In the genomic region with DNA sequence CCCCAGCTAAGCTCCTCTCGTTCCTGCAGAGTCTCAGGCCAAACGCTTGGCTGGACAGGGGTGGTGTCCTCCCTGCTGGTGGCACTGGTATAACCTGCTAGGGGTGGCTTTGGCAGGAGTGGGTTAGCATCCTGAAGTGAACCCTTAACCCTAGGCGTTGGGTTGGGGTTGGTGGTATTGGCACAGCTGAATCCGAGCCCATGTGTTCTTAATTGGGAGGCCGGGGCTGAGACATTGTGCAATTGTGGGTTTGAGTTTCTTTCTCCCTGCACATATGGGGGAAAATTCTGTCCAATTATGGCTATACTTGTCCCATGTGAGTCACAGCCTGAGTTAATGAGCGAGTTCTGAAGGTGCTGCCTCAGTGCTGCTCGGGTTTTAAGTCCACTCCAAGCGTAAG, we compare ENCODE assay signal across 12 mouse cellular contexts. TPM values are rescaled to one million over a fixed set of nuclear protein-coding genes. Genes with fewer than 3 reads are reported as not detected.
A peak's percentile ranks its signal among the peaks of the same experiment; 100 is the strongest.
DNase-seq lines count a peak whose midpoint lies in the region; ATAC-seq and TF ChIP-seq lines count a peak whose summit lies in the region.
"Had no signal": no experiment of that assay in that cellular context is flagged by ENCODE, and none has a peak within 500 bp of the region (broad histone marks: within the 10 kb centered on the region; RNA-seq: fewer than 3 reads in every experiment).

No protein-coding gene starts in this region.

- H3K4me1 ChIP-seq in forebrain, embryonic 16.5 days (replicated peaks; ENCODE audit: control insufficient read depth, insufficient read depth, low read length), result peaks cover 53% of the 10 kb centered on the region
- peaks cover 22% of the 10 kb centered on the region for H3K4me1 ChIP-seq in forebrain, postnatal 0 days (ENCODE audit: insufficient read depth)
- H3K4me1 ChIP-seq in embryonic facial prominence, embryonic 13.5 days, result peaks cover 84% of the 10 kb centered on the region
- peaks cover 65% of the 10 kb centered on the region for H3K4me1 ChIP-seq in heart, embryonic 11.5 days (ENCODE audit: control insufficient read depth, insufficient read depth, low read length)
- H3K4me1 ChIP-seq in hindbrain, embryonic 14.5 days (replicated peaks; ENCODE audit: control insufficient read depth, insufficient read depth, low read length), result peaks cover 32% of the 10 kb centered on the region

- no peak overlapping the region for H3ac ChIP-seq in C2C12 (ENCODE audit: control insufficient read depth, insufficient read length, low read depth)

- H3K36me3 ChIP-seq in forebrain, embryonic 16.5 days (ENCODE audit: control insufficient read depth, insufficient read depth), result no peaks in the 10 kb centered on the region
- H3K36me3 ChIP-seq in forebrain, postnatal 0 days (ENCODE audit: insufficient read depth), result no peaks in the 10 kb centered on the region
- no peaks in the 10 kb centered on the region for H3K36me3 ChIP-seq in C2C12 (ENCODE audit: control insufficient read depth, insufficient read depth)
- H3K36me3 ChIP-seq in embryonic facial prominence, embryonic 13.5 days, result no peaks in the 10 kb centered on the region
- H3K36me3 ChIP-seq in heart, embryonic 11.5 days (ENCODE audit: control insufficient read depth, insufficient read depth, low read length), result no peaks in the 10 kb centered on the region
- H3K36me3 ChIP-seq in hindbrain, embryonic 14.5 days (replicated peaks; ENCODE audit: control insufficient read depth, insufficient read depth), result no peaks in the 10 kb centered on the region
- H3K36me3 ChIP-seq: hindbrain, embryonic 10.5 days; liver, embryonic 12.5 days had no signal

- no peak overlapping the region for H3K4me2 ChIP-seq in forebrain, embryonic 16.5 days (ENCODE audit: low read length)
- no peak overlapping the region for H3K4me2 ChIP-seq in forebrain, postnatal 0 days (ENCODE audit: low read depth)
- H3K4me2 ChIP-seq in embryonic facial prominence, embryonic 13.5 days, result peak overlapping the region; percentile 37
- no peak overlapping the region for H3K4me2 ChIP-seq in heart, embryonic 11.5 days
- no peak overlapping the region for H3K4me2 ChIP-seq in hindbrain, embryonic 14.5 days (replicated peaks)
- H3K4me2 ChIP-seq: liver, embryonic 12.5 days had no signal

- H3K4me3 ChIP-seq in forebrain, embryonic 16.5 days (replicated peaks; ENCODE audit: low read length), result no peak overlapping the region
- H3K4me3 ChIP-seq in forebrain, postnatal 0 days (ENCODE audit: low read depth, low read length), result no peak overlapping the region
- no peak overlapping the region for H3K4me3 ChIP-seq in C2C12 (ENCODE audit: insufficient read depth, poor library complexity, severe bottlenecking)
- H3K4me3 ChIP-seq in embryonic facial prominence, embryonic 13.5 days, result 0 out of 2 replicates have a peak overlapping the region, but pooled peaks have one; percentile 7
- H3K4me3 ChIP-seq in heart, embryonic 11.5 days (ENCODE audit: low read depth, low read length), result no peak overlapping the region
- no peak overlapping the region for H3K4me3 ChIP-seq in hindbrain, embryonic 14.5 days (replicated peaks; ENCODE audit: low read length)
- H3K4me3 ChIP-seq: hindbrain, embryonic 10.5 days; liver, embryonic 12.5 days had no signal

- H3K27me3 ChIP-seq in forebrain, embryonic 16.5 days (replicated peaks; ENCODE audit: control insufficient read depth, insufficient read depth, low read length), result no peaks in the 10 kb centered on the region
- no peaks in the 10 kb centered on the region for H3K27me3 ChIP-seq in forebrain, postnatal 0 days (ENCODE audit: insufficient read depth, low read length)
- no peaks in the 10 kb centered on the region for H3K27me3 ChIP-seq in C2C12 (ENCODE audit: control insufficient read depth, insufficient read depth, insufficient read length)
- no peaks in the 10 kb centered on the region for H3K27me3 ChIP-seq in embryonic facial prominence, embryonic 13.5 days
- H3K27me3 ChIP-seq in heart, embryonic 11.5 days (ENCODE audit: control insufficient read depth, insufficient read depth, low read length), result no peaks in the 10 kb centered on the region
- no peaks in the 10 kb centered on the region for H3K27me3 ChIP-seq in hindbrain, embryonic 14.5 days (ENCODE audit: control insufficient read depth, insufficient read depth, low read length)
- H3K27me3 ChIP-seq: liver, embryonic 12.5 days had no signal

- H3K27ac ChIP-seq in forebrain, embryonic 16.5 days (ENCODE audit: low read length), result no peak overlapping the region
- no peak overlapping the region for H3K27ac ChIP-seq in forebrain, postnatal 0 days (ENCODE audit: low read depth, low read length)
- H3K27ac ChIP-seq in embryonic facial prominence, embryonic 13.5 days, result peak overlapping the region; percentile 44; the same call in 1 of the 2 replicates
- H3K27ac ChIP-seq in heart, embryonic 11.5 days (ENCODE audit: low read depth, low read length), result no peak overlapping the region
- H3K27ac ChIP-seq in hindbrain, embryonic 14.5 days, result no peak overlapping the region
- H3K27ac ChIP-seq: hindbrain, embryonic 10.5 days; liver, embryonic 12.5 days had no signal

- peak; percentile 26; the same call in 1 of the 2 replicates for ATAC-seq in forebrain, embryonic 16.5 days
- ATAC-seq in forebrain, postnatal 0 days, result no peak
- ATAC-seq in embryonic facial prominence, embryonic 13.5 days (ENCODE audit: insufficient number of reproducible peaks, insufficient read depth, low FRiP score, low TSS enrichment, low read depth), result 0 out of 2 replicates have a peak, but pooled peaks have one; percentile 43
- ATAC-seq in megakaryocyte progenitor cell, adult 5-6 weeks (replicated peaks; ENCODE audit: poor library complexity), result peak; percentile 44
- ATAC-seq in heart, embryonic 11.5 days (replicated peaks; ENCODE audit: insufficient number of reproducible peaks, low FRiP score, low TSS enrichment), result no peak
- ATAC-seq in hindbrain, embryonic 14.5 days (ENCODE audit: low FRiP score), result no peak
- ATAC-seq: liver, embryonic 12.5 days had no signal

- intact Hi-C loops in gastrocnemius, postnatal 14 days (cut with DNase I; ENCODE audit: low total_unique reads), result no loop called here

- 36% methylated on average over 8 of the region's 8 CpGs for WGBS in forebrain, embryonic 16.5 days
- WGBS in forebrain, postnatal 0 days, result 38% methylated on average over 8 of the region's 8 CpGs
- 24% methylated on average over 8 of the region's 8 CpGs for WGBS in embryonic facial prominence, embryonic 13.5 days
- 66% methylated on average over 8 of the region's 8 CpGs for WGBS in heart, embryonic 11.5 days (ENCODE audit: insufficient replicate concordance)
- 73% methylated on average over 8 of the region's 8 CpGs for WGBS in hindbrain, embryonic 14.5 days

- no peak for TF ChIP-seq CTCF in forebrain, postnatal 0 days (IDR thresholded peaks at IDR 0.05; ENCODE audit: low read depth)
- TF ChIP-seq CTCF in C2C12 (IDR thresholded peaks at IDR 0.05; ENCODE audit: control insufficient read depth, insufficient read depth, insufficient read length), result no peak

- no peak for DNase-seq in forebrain, postnatal 0 days
- no peak for DNase-seq in gastrocnemius, postnatal 14 days
- no peak for DNase-seq in hindbrain, embryonic 14.5 days (ENCODE audit: low spot score)
- DNase-seq: adrenal gland, adult 2 months; thymus, adult 2 months had no signal

- H3K79me3 ChIP-seq in C2C12 (ENCODE audit: low read depth), result peaks cover 69% of the 10 kb centered on the region

- H3K9ac ChIP-seq in forebrain, embryonic 16.5 days (replicated peaks; ENCODE audit: low read depth, low read length), result no peak overlapping the region
- no peak overlapping the region for H3K9ac ChIP-seq in forebrain, postnatal 0 days
- no peak overlapping the region for H3K9ac ChIP-seq in embryonic facial prominence, embryonic 13.5 days
- no peak overlapping the region for H3K9ac ChIP-seq in heart, embryonic 11.5 days (ENCODE audit: low read depth, low read length)
- no peak overlapping the region for H3K9ac ChIP-seq in hindbrain, embryonic 14.5 days
- H3K9ac ChIP-seq: liver, embryonic 12.5 days had no signal

- H3K79me2 ChIP-seq in C2C12 (ENCODE audit: control insufficient read depth, insufficient read depth), result peaks cover 92% of the 10 kb centered on the region

- no peaks in the 10 kb centered on the region for H3K9me3 ChIP-seq in forebrain, embryonic 16.5 days (ENCODE audit: control insufficient read depth, low read length)
- H3K9me3 ChIP-seq in forebrain, postnatal 0 days (ENCODE audit: low read length), result no peaks in the 10 kb centered on the region
- no peaks in the 10 kb centered on the region for H3K9me3 ChIP-seq in embryonic facial prominence, embryonic 13.5 days
- H3K9me3 ChIP-seq in heart, embryonic 11.5 days (replicated peaks; ENCODE audit: control insufficient read depth, low read length), result no peaks in the 10 kb centered on the region
- H3K9me3 ChIP-seq in hindbrain, embryonic 14.5 days (ENCODE audit: control insufficient read depth, low read length), result no peaks in the 10 kb centered on the region
- H3K9me3 ChIP-seq: hindbrain, embryonic 10.5 days; liver, embryonic 12.5 days had no signal

TF ChIP-seq in C2C12, 6 proteins besides CTCF, POLR2A, EP300 and RAD21:
- TF ChIP-seq MYOG (IDR thresholded peaks at IDR 0.05; ENCODE audit: control insufficient read depth, extremely low read depth, insufficient read length) (no peak), MAX (IDR thresholded peaks at IDR 0.05) (peak; percentile 55), CEBPB (IDR thresholded peaks at IDR 0.05; ENCODE audit: low read depth) (peak; percentile 99), USF1 (IDR thresholded peaks at IDR 0.05; ENCODE audit: low read depth) (no peak)

RNA-seq across cellular contexts. Expression of gene Ryk, which starts 7.8 kb away (rescaled TPM):
- 14.1 TPM in 2 replicates for polyA plus RNA-seq in forebrain, embryonic 16.5 days (2015; fragmentation: Nextera tagmentation; extraction: Ambion mirVana)
- 59.5 and 63.6 TPM in 2 replicates for total RNA-seq in forebrain, postnatal 0 days (2014; rRNA removed)
- polyA plus RNA-seq in forebrain, postnatal 0 days (2015; fragmentation: Nextera tagmentation; extraction: Ambion mirVana), result 14.9 and 16.6 TPM in 2 replicates
- polyA plus RNA-seq in C2C12 (2012; fragmentation: generic; extraction: Trizol), result 68.4 TPM
- 25.4 and 26.5 TPM in 2 replicates for polyA plus RNA-seq in embryonic facial prominence, embryonic 13.5 days (2015; fragmentation: Nextera tagmentation; extraction: Ambion mirVana)
- total RNA-seq in megakaryocyte progenitor cell, adult 5-6 weeks (2015), result 1.3 and 1.6 TPM in 2 replicates
- total RNA-seq in megakaryocyte progenitor cell, adult 5-6 weeks (2017), result 0.54 and 2.8 TPM in 2 replicates
- 10 to 100 TPM; 43.8 to 46.8 TPM for total RNA-seq in gastrocnemius, postnatal 14 days (2021)
- polyA plus RNA-seq in heart, embryonic 11.5 days (2014; fragmentation: Nextera tagmentation; extraction: Ambion mirVana), result 17.4 and 20.4 TPM in 2 replicates
- polyA plus RNA-seq in hindbrain, embryonic 14.5 days (2014; fragmentation: Nextera tagmentation; extraction: Ambion mirVana), result 14.1 and 14.5 TPM in 2 replicates

Comparison
In these comparisons a context has a peak if more than half of its experiments do, and no peak if none do; other contexts are left out.
1. ATAC-seq: peak in forebrain, embryonic 16.5 days (single experiment), embryonic facial prominence, embryonic 13.5 days (single experiment) and megakaryocyte progenitor cell, adult 5-6 weeks (single experiment); none in forebrain, postnatal 0 days (single experiment), heart, embryonic 11.5 days (single experiment) and hindbrain, embryonic 14.5 days (single experiment).